Mouse (Mus musculus) embryonic fibroblast, embryonic 13.5 days (primary cell): ENCODE measurements around the gene Tmem182.

Source experiments
- CTCF ChIP-seq: IDR thresholded peaks from 2 replicates; pipeline ENCODE4 v1.5.1; 2011; ENCODE audit warnings: mild to moderate bottlenecking, control low read depth, low read length, moderate library complexity, borderline replicate concordance; ENCODE audit not compliant: insufficient read depth
- POLR2A ChIP-seq: IDR thresholded peaks from 2 replicates; pipeline ENCODE4 v1.6.1; 2011; ENCODE audit warnings: low read depth, mild to moderate bottlenecking, control low read depth, low read length, moderate library complexity

DNA sequence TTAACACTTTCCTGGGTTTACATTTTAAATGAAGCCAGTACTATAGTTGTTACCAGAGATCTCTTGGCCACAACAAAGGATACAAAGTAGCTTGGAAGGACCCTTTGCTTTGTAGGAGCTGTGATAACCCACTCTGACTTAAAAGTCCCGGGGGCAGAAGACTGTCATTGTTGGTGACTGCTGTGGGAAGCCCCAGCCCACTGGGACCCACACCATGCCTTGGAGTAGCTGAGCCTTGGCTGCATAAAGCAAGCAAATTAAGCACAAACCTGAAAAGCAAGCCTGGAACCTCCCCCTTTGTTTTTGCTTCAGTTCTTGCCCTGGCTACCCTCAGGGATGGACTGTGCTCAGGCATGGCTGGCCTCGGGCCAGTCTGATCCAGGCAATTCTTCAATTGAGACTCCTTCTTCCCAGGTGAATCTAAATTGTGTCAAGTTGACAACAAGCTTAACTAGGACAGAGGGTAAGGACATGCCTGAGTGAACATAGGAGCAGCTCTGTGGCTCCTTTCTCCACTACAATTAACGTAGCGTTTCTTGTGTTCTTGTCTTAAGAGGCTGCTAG is 36.0 kb upstream of the Tmem182 start:
- TF ChIP-seq CTCF (no peak), POLR2A (no peak)
